Mouse (Mus musculus) cerebellum, postnatal 25 days (tissue): Measurements from ENCODE around the gene Alox12e.

Experiments
- DNase-seq, 2 experiments: peaks; one replicate each; pipeline ENCODE4 v3.0.0; 2021; ENCODE audit warnings: mixed read lengths in 2 of 2

The Alox12e gene

DNA sequence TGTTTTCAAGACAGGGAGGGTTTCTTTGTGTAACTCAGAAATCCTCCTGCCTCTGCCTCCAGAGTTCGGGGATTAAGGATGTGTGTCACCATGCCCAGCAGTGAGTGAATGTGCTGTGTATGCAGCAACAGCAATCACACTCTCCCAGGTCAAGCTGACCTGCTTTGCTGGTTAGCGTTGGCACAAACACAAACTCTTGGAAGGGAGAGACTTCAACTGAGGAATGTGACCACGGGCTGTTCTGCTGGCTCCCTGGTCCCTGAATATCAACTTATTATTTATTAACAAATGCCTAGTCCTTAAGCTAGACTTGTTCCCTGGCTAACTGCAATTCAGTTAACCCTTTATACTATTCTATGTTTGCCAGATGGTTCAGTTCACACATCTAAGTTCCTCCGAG is 38.8 kb downstream of the Alox12e start:
- DNase-seq: no peak

DNA sequence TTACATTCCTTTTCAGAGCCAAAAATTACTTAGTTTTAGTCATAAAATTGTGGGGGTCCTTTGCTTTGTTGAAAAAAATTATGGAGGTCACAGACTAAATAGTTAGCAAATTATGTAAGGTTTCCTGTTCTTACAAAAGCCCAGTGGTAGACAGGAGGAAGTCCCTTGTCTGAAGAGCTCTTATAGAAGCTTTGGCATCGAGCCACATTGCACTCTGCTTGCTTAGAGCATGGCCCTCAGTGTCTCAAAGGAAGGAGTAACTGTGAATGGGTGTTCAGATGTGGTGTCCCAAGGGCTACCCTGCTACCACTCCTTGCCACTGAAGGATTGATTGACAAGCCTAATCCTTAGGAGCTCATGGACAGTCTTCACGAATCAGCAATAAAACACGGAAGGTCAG is 42.0 kb downstream of the Alox12e start:
- DNase-seq: no peak

DNA sequence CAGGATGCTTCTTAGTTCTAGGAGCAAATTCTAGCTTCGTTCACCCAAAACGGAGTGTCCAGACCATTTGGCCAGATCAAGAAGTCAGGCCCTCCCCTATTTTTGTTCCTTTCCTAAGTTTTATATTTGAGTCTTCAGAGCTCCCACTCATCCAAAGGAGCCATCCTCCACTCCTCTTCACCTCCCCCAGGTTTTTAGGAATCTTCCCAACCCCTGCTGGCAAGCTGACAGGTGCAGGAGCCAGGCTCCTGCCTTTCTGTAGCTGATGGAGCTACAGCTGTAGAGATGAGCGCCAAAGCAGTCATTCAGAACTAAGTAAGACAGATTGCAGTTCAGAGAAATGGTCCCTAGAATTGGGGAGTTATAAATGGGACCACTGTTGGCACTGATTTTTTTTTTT is 43.5 kb downstream of the Alox12e start:
- peak in 1 of 2 experiments; percentile 29 for DNase-seq

DNA sequence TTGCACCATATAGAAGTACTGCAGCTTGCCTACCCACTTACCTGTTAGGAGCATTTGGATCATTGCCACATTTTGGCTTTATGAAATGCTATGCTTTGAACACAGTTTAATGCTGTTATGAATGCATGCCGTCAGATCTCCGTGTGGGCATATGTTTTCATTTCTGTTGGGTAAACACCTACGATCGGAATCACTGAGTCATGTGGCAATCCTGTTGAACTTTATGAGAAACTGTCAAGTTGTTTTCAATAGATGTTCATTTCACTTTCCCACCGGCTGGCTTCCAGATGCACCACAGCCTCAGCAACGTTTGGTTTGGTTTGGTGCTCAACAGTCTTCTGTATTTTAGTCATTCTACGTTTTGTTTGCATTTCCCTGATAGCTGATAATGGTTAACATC is 50.8 kb downstream of the Alox12e start:
- no peak for DNase-seq

DNA sequence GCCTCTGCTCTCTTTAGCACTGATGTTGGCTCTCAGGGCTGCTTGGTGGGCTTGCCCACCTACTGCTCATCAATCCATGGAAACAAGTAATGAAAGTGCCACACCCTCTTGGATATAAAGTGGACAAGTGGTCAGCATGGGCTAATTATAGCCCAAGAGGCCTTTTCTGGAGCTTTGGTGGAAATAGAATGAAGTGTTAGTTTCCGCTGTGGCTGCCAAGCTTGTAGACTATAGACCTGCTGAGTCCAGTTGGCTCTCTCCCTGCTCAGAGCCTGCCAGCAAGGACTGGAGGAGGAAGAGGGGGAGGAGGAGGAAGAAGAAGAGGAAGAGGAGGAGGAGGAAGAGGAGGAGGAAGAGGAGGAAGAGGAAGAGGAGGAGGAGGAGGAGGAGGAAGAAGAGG is 56.0 kb downstream of the Alox12e start:
- DNase-seq: peak; percentile 38 to 57

GRCm38 (mm10) chr11:70265819-70266218 is 56.6 kb downstream of the Alox12e start:
- DNase-seq: no peak
